Comparison of ENCODE assay signal across 14 mouse cellular contexts in genomic region chr11:101873909-101874308, GRCm38 (mm10). TPM values are rescaled to one million over a fixed set of nuclear protein-coding genes. Genes with fewer than 3 reads are reported as not detected.
DNase-seq lines count a peak whose midpoint lies in the region; ATAC-seq and TF ChIP-seq lines count a peak whose summit lies in the region.
"Had no signal": no experiment of that assay in that cellular context is flagged by ENCODE, and none has a peak within 500 bp of the region (broad histone marks: within the 10 kb centered on the region; RNA-seq: fewer than 3 reads in every experiment).

No protein-coding gene starts in this region.

- no peak overlapping the region for H3K4me3 ChIP-seq in lung, postnatal 0 days (ENCODE audit: low read depth, low read length)
- H3K4me3 ChIP-seq in heart, embryonic 14.5 days (ENCODE audit: control insufficient read depth in 1 of 2, insufficient read depth in 1 of 2, low read depth in 1 of 2, low read length in 2 of 2): no peak overlapping the region
- H3K4me3 ChIP-seq: liver, embryonic 15.5 days; midbrain, embryonic 12.5 days had no signal

- 46% methylated on average over 8 of the region's 8 CpGs for WGBS in lung, postnatal 0 days
- WGBS in heart, embryonic 14.5 days: 27% methylated on average over 8 of the region's 8 CpGs

- intact Hi-C loops in gastrocnemius, postnatal 14 days (cut with DNase I; ENCODE audit: low total_unique reads): no loop called here

- no peak for TF ChIP-seq EP300 in lung, postnatal 0 days (IDR thresholded peaks at IDR 0.05)

- no peaks in the 10 kb centered on the region for H3K36me3 ChIP-seq in lung, postnatal 0 days (ENCODE audit: insufficient read depth, low read length)
- H3K36me3 ChIP-seq in heart, embryonic 14.5 days (ENCODE audit: control insufficient read depth, insufficient read depth, low read length): peaks cover 5% of the 10 kb centered on the region; the same call in 1 of the 2 replicates
- H3K36me3 ChIP-seq: liver, embryonic 15.5 days; midbrain, embryonic 12.5 days had no signal

- H3K9ac ChIP-seq in lung, postnatal 0 days (replicated peaks; ENCODE audit: low read depth): no peak overlapping the region
- 0 out of 2 replicates have a peak overlapping the region, but pooled peaks have one; percentile 13 for H3K9ac ChIP-seq in heart, embryonic 14.5 days (ENCODE audit: low read length)
- H3K9ac ChIP-seq: liver, embryonic 15.5 days; midbrain, embryonic 12.5 days had no signal

- no peak overlapping the region for H3K27ac ChIP-seq in lung, postnatal 0 days (ENCODE audit: low read length)
- peak overlapping the region; percentile 32 to 62; a peak in 2 of 4 replicates for H3K27ac ChIP-seq in heart, embryonic 14.5 days (replicated peaks in 1 of 2; ENCODE audit: control insufficient read depth in 1 of 2, insufficient read depth in 1 of 2, low read depth in 2 of 2, low read length in 2 of 2)
- H3K27ac ChIP-seq: liver, embryonic 15.5 days; midbrain, embryonic 12.5 days had no signal

- peak; percentile 35 for DNase-seq in gastrocnemius, postnatal 14 days
- DNase-seq in gastrocnemius, postnatal 25 days: no peak
- DNase-seq in lung, postnatal 0 days (ENCODE audit: low spot score): no peak
- no peak for DNase-seq in lung, postnatal 14 days
- peak; percentile 46 for DNase-seq in skeletal muscle tissue, adult 2 months (ENCODE audit: low read depth, low spot score)
- DNase-seq in thymus, postnatal 25 days: no peak
- DNase-seq: embryo, embryonic 11 days; layer of hippocampus, postnatal 36 days had no signal

- peak; percentile 18; the same call in 1 of the 2 replicates for ATAC-seq in lung, postnatal 0 days
- ATAC-seq in heart, embryonic 14.5 days (ENCODE audit: insufficient number of reproducible peaks, insufficient read depth, low FRiP score, low read depth): no peak
- no peak for ATAC-seq in granulocyte monocyte progenitor cell, adult 5-6 weeks (replicated peaks; ENCODE audit: poor library complexity, severe bottlenecking)
- ATAC-seq: forebrain, embryonic 14.5 days had no signal

- H3K9me3 ChIP-seq in lung, postnatal 0 days (ENCODE audit: low read length): no peaks in the 10 kb centered on the region
- no peaks in the 10 kb centered on the region for H3K9me3 ChIP-seq in heart, embryonic 14.5 days (ENCODE audit: control insufficient read depth, low read length)
- H3K9me3 ChIP-seq: liver, embryonic 15.5 days; midbrain, embryonic 12.5 days had no signal

- H3K4me2 ChIP-seq in lung, postnatal 0 days (replicated peaks; ENCODE audit: low read depth, low read length): no peak overlapping the region
- H3K4me2 ChIP-seq in heart, embryonic 14.5 days (ENCODE audit: low read length): no peak overlapping the region
- H3K4me2 ChIP-seq: liver, embryonic 15.5 days; midbrain, embryonic 12.5 days had no signal

- no peaks in the 10 kb centered on the region for H3K27me3 ChIP-seq in lung, postnatal 0 days (replicated peaks; ENCODE audit: insufficient read depth, low read length)
- H3K27me3 ChIP-seq in heart, embryonic 14.5 days (ENCODE audit: control insufficient read depth, insufficient read depth, low read length): no peaks in the 10 kb centered on the region
- H3K27me3 ChIP-seq: midbrain, embryonic 12.5 days had no signal

- H3K4me1 ChIP-seq in lung, postnatal 0 days (ENCODE audit: insufficient read depth, low read depth, low read length): peaks cover 7% of the 10 kb centered on the region; the same call in 1 of the 2 replicates
- H3K4me1 ChIP-seq in heart, embryonic 14.5 days (ENCODE audit: control insufficient read depth in 2 of 2, insufficient read depth in 2 of 2, low read length in 2 of 2): peaks cover 12 to 13% of the 10 kb centered on the region in 2 experiments

- TF ChIP-seq CTCF in lung, postnatal 0 days (IDR thresholded peaks at IDR 0.05): no peak

RNA-seq across cellular contexts. Expression of gene Meox1, which starts 20.3 kb away (rescaled TPM):
- total RNA-seq in gastrocnemius, postnatal 14 days (2021): 10 to 100 TPM in 1 of 2 experiments, 1 to 10 TPM in 1; 8.6 to 10.8 TPM
- 1 to 10 TPM; 3.5 to 6.1 TPM for total RNA-seq in gastrocnemius, postnatal 25 days (2021)
- 8.1 and 8.7 TPM in 2 replicates for polyA plus RNA-seq in lung, postnatal 0 days (2015; fragmentation: Nextera tagmentation; extraction: Ambion mirVana)
- 13.8 and 13.9 TPM in 2 replicates for polyA plus RNA-seq in heart, embryonic 14.5 days (2014; fragmentation: Nextera tagmentation; extraction: Ambion mirVana)
- not detected in 2 replicates for total RNA-seq in granulocyte monocyte progenitor cell, adult 5-6 weeks (2014; fragmentation: Nextera tagmentation)
- not detected in 2 replicates for total RNA-seq in granulocyte monocyte progenitor cell, adult 5-6 weeks (2017)
- total RNA-seq: hematopoietic stem cell, adult 5-6 weeks had no signal

Comparison
In these comparisons a context has a peak if more than half of its experiments do, and no peak if none do; other contexts are left out.
1. DNase-seq: peak in gastrocnemius, postnatal 14 days (single experiment) and skeletal muscle tissue, adult 2 months (single experiment); none in gastrocnemius, postnatal 25 days (single experiment), lung, postnatal 0 days (single experiment), lung, postnatal 14 days (single experiment) and thymus, postnatal 25 days (single experiment).
2. RNA of gene Meox1, which starts 20.3 kb away (total RNA-seq): 8.6 to 10.8 TPM in gastrocnemius, postnatal 14 days and 3.5 to 6.1 TPM in gastrocnemius, postnatal 25 days; not detected in granulocyte monocyte progenitor cell, adult 5-6 weeks; every median in the first group is over 4 times any median in the second.